Mouse (Mus musculus): ENCODE measurements at regions not wholly inside any gene's neighbourhood (a gene's known extent, or its start where the extent isn't known, plus 50 kb on each side); places are given as distances from the start of the nearest gene placed in this dataset.

GRCm38 (mm10) chr5:141136239-141136638 lies 105.1 kb upstream of the Sdk1 start:
- DNase-seq = no peak
- intact Hi-C loops (cut with DNase I) = no loop called here

GRCm38 (mm10) chr5:141137716-141138115 lies 103.6 kb upstream of the Sdk1 start:
- no peak for DNase-seq
- intact Hi-C loops (cut with DNase I) = no loop called here

- intact Hi-C loops (cut with DNase I) = no loop called here
- no peak for DNase-seq
Measured at GRCm38 (mm10) chr5:141138771-141139360, 102.4 kb upstream of the Sdk1 start.

GRCm38 (mm10) chr5:141139361-141139912 lies 101.9 kb upstream of the Sdk1 start:
- intact Hi-C loops (cut with DNase I) = no loop called here
- DNase-seq = no peak

GRCm38 (mm10) chr5:141160391-141160790 lies 80.9 kb upstream of the Sdk1 start:
- intact Hi-C loops (cut with DNase I) = no loop called here

GRCm38 (mm10) chr5:141160956-141161355 lies 80.3 kb upstream of the Sdk1 start:
- intact Hi-C loops (cut with DNase I) = no loop called here
- DNase-seq = no peak

More at GRCm38 (mm10) chr5:141160391-141160790, 80.9 kb upstream of the Sdk1 start:
- DNase-seq = no peak

- intact Hi-C loops (cut with DNase I) = no loop called here
- DNase-seq = no peak
Measured at GRCm38 (mm10) chr5:141182442-141182841, 58.8 kb upstream of the Sdk1 start.

- intact Hi-C loops (cut with DNase I) = no loop called here
Measured at GRCm38 (mm10) chr5:141189033-141189432, 52.3 kb upstream of the Sdk1 start.

More at GRCm38 (mm10) chr5:141189033-141189432, 52.3 kb upstream of the Sdk1 start:
- no peak for DNase-seq

Small RNA genes lying in the stretch of these regions (microRNA-seq; reads per million reads assigned to microRNA genes)
- gene Gm26113 = 0 reads per million in 2 experiments
